Mouse (Mus musculus) brain, adult 10 weeks (tissue): ENCODE data around the gene Fbxo7. TPM values are rescaled to one million over a fixed set of nuclear protein-coding genes. Genes with fewer than 3 reads are reported as not detected.

Experiments used
- polyA plus RNA-seq: library from polyadenylated mRNA; stranded (reverse); fragments of 350-450 nt; fragmentation: Illumina TruSeq; extraction: RNeasy Lipid Tissue Mini Kit (QIAGEN cat#74804); gene quantifications from one replicate; pipeline ENCODE4 v1.2.3, GENCODE M21; 2015; ENCODE audit warnings: low read depth, low replicate concordance

Gene Fbxo7
- polyA plus RNA-seq: 36.1 TPM

GRCm38 (mm10) chr10:86021749-86022473 lies at the start of gene Fbxo7:
Gene Fbxo7, plus strand, starts transcription at chr10:86021972.

GRCm38 (mm10) chr10:86011781-86012180 lies 10.0 kb upstream of the Fbxo7 start, which contains the start of gene Bpifc:
Gene Bpifc, minus strand, starts transcription at chr10:86011895.

Other genes with a start within 250 kb of the Fbxo7 start
- 19.0 TPM for gene Pwp1, start 192.5 kb upstream of the Fbxo7 start, polyA plus RNA-seq
- 20.3 TPM for gene Prdm4, start 104.8 kb upstream of the Fbxo7 start, polyA plus RNA-seq
- gene Ascl4, start 94.3 kb upstream of the Fbxo7 start, polyA plus RNA-seq: not detected
- gene Rtcb, start 64.1 kb upstream of the Fbxo7 start, polyA plus RNA-seq: 114 TPM
- 0.21 TPM for gene Bpifc, start 10.1 kb upstream of the Fbxo7 start, polyA plus RNA-seq